Mouse (Mus musculus) olfactory bulb, adult 2 months (tissue): Measurements from ENCODE around the gene Amz2.

ENCODE experiments used
- CTCF ChIP-seq: fragments of 200-500 bp; IDR thresholded peaks from 2 replicates; pipeline ENCODE4 v1.5.1; 2012; ENCODE audit warnings: low read depth, mild to moderate bottlenecking, low read length, moderate library complexity; ENCODE audit not compliant: insufficient read depth
- POLR2A ChIP-seq: fragments of 200-500 bp; IDR thresholded peaks from 2 replicates; pipeline ENCODE4 v1.6.1; 2012; ENCODE audit warnings: mild to moderate bottlenecking, low read depth, low read length, moderate library complexity; ENCODE audit not compliant: insufficient read depth

DNA sequence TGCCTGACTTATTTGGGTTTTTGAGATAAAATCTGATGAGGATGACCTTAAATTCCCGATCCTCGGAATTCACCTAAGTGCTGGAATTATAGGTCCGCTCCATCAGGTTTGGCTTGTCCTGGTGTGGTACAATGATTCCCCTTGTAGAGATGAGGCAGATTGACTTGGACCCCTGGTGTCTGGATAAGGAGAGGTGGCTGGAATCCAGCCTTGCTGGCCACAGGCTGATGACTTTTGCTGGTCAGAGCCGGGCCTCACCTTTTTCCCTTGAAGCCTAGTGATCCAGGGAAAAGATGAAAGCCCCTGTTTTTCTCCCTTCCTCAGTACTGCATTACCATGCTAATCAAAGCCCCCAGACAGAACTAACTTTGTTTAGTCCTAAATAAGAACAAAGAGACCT, 50.0 kb downstream of the Amz2 start:
- TF ChIP-seq POLR2A (no peak), CTCF (no peak)
